Mouse (Mus musculus) hindbrain, embryonic 11.5 days (tissue): Measurements from ENCODE around the gene Pum1. TPM values are rescaled to one million over a fixed set of nuclear protein-coding genes. Genes with fewer than 3 reads are reported as not detected.

Experiments used
- ATAC-seq: fragments of 200-750 bp; cut with Nextera tagmentation; 2 replicates; pipeline ENCODE4 v1.8.0; 2017; ENCODE audit warnings: mild to moderate bottlenecking, moderate TSS enrichment, moderate library complexity; ENCODE audit not compliant: low FRiP score
- DNase-seq: peaks from one replicate; pipeline ENCODE4 v3.0.0-alpha.2; 2015; ENCODE audit warnings: low spot score
- H3K27ac ChIP-seq: fragments of 300-500 bp; sonication (generic); 2 replicates; pipeline ENCODE4 v1.5.1; 2014; ENCODE audit warnings: mild to moderate bottlenecking, low read depth, low read length
- H3K27me3 ChIP-seq: fragments of 300-500 bp; sonication (generic); 2 replicates; pipeline ENCODE4 v1.6.1; 2014; ENCODE audit warnings: mild to moderate bottlenecking, low read length, moderate library complexity, mixed read lengths; ENCODE audit not compliant: control insufficient read depth, insufficient read depth
- H3K36me3 ChIP-seq: fragments of 300-500 bp; sonication (generic); 2 replicates; pipeline ENCODE4 v1.6.1; 2014; ENCODE audit warnings: mild to moderate bottlenecking, low read length, moderate library complexity, mixed read lengths; ENCODE audit not compliant: control insufficient read depth, insufficient read depth
- H3K4me1 ChIP-seq: fragments of 300-500 bp; sonication (generic); replicated peaks from 2 replicates; pipeline ENCODE4 v1.6.1; 2014; ENCODE audit warnings: low read length, mixed read lengths; ENCODE audit not compliant: control insufficient read depth, insufficient read depth
- H3K4me2 ChIP-seq: fragments of 300-500 bp; sonication (generic); replicated peaks from 2 replicates; pipeline ENCODE4 v1.6.1; 2014; ENCODE audit warnings: mild to moderate bottlenecking, low read depth, low read length
- H3K4me3 ChIP-seq: fragments of 300-500 bp; sonication (generic); 2 replicates; pipeline ENCODE4 v1.5.1; 2014; ENCODE audit warnings: low read depth, low read length
- H3K9ac ChIP-seq: fragments of 300-500 bp; sonication (generic); 2 replicates; pipeline ENCODE4 v1.6.1; 2014; ENCODE audit warnings: low read depth, low read length
- H3K9me3 ChIP-seq: fragments of 300-500 bp; sonication (generic); 2 replicates; pipeline ENCODE4 v1.6.1; 2016; ENCODE audit warnings: low read length; ENCODE audit not compliant: control insufficient read depth
- WGBS: fragments of 180-500 bp; shearing (Covaris S2); extraction: QIAGEN DNeasy Blood & Tissue Kit; methylation state at CpG from one replicate; pipeline ENCODE4 v1.1.7; 2014; 5-methylcytosine and 5-hydroxymethylcytosine counted together
- polyA plus RNA-seq: library from polyadenylated mRNA; unstranded; fragments of >200 nt; fragmentation: Nextera tagmentation; extraction: Ambion mirVana; gene quantifications from 2 replicates; pipeline ENCODE4 v1.2.1, GENCODE M21; 2014

Pum1 gene
- polyA plus RNA-seq, 1 experiment from 2014 or later, result 117 TPM

- 81% methylated on average over 2 of the region's 2 CpGs for WGBS
- no peaks in the 10 kb centered on the region for H3K36me3 ChIP-seq
- no peaks in the 10 kb centered on the region for H3K9me3 ChIP-seq
- no peak overlapping the region for H3K4me2 ChIP-seq
- ATAC-seq (no peak), DNase-seq (no peak)
- no peak overlapping the region for H3K9ac ChIP-seq
- H3K4me1 ChIP-seq, result peaks cover 20% of the 10 kb centered on the region
- H3K4me3 ChIP-seq, result no peak overlapping the region
- H3K27me3 ChIP-seq, result no peaks in the 10 kb centered on the region
- peak overlapping the region; percentile 85; the same call in 1 of the 2 replicates for H3K27ac ChIP-seq
These were observed 140.5 kb downstream of the Pum1 start for GRCm38 (mm10) chr4:130803591-130803990.

- peak overlapping the region; percentile 85 for H3K27ac ChIP-seq
- DNase-seq (no peak), ATAC-seq (no peak)
- no peaks in the 10 kb centered on the region for H3K9me3 ChIP-seq
- no peak overlapping the region for H3K9ac ChIP-seq
- 68% methylated on average over 2 of the region's 2 CpGs for WGBS
- H3K4me3 ChIP-seq, result no peak overlapping the region
- H3K27me3 ChIP-seq, result no peaks in the 10 kb centered on the region
- H3K4me2 ChIP-seq, result no peak overlapping the region
- H3K36me3 ChIP-seq, result no peaks in the 10 kb centered on the region
- H3K4me1 ChIP-seq, result peaks cover 17% of the 10 kb centered on the region
These were observed 141.2 kb downstream of the Pum1 start for GRCm38 (mm10) chr4:130804292-130804691.

- WGBS, result 56% methylated on average over 7 of the region's 7 CpGs
- H3K4me3 ChIP-seq, result no peak overlapping the region
- H3K4me1 ChIP-seq, result peaks cover 17% of the 10 kb centered on the region
- H3K9ac ChIP-seq, result no peak overlapping the region
- peak overlapping the region; percentile 85 for H3K27ac ChIP-seq
- H3K36me3 ChIP-seq, result no peaks in the 10 kb centered on the region
- DNase-seq, result peak; percentile 73
- H3K27me3 ChIP-seq, result no peaks in the 10 kb centered on the region
- peak; percentile 80 for ATAC-seq
- no peak overlapping the region for H3K4me2 ChIP-seq
- H3K9me3 ChIP-seq, result no peaks in the 10 kb centered on the region
These were observed 141.7 kb downstream of the Pum1 start for GRCm38 (mm10) chr4:130804771-130805361.

- Histone ChIP-seq H3K27ac (peak overlapping the region; percentile 85), H3K4me1 (peaks cover 18% of the 10 kb centered on the region), H3K4me2 (no peak overlapping the region), H3K9ac (no peak overlapping the region), H3K27me3 (no peaks in the 10 kb centered on the region), H3K4me3 (no peak overlapping the region), H3K9me3 (no peaks in the 10 kb centered on the region), H3K36me3 (no peaks in the 10 kb centered on the region)
- WGBS, result 80% methylated on average over 7 of the region's 7 CpGs
- no peak for DNase-seq
- no peak for ATAC-seq
These were observed 142.6 kb downstream of the Pum1 start for GRCm38 (mm10) chr4:130805746-130806145.

GRCm38 (mm10) chr4:130806746-130807145 lies 143.6 kb downstream of the Pum1 start:
- H3K36me3 ChIP-seq, result no peaks in the 10 kb centered on the region
- ATAC-seq (no peak), DNase-seq (no peak)
- H3K4me1 ChIP-seq, result peaks cover 20% of the 10 kb centered on the region
- WGBS, result 92% methylated on average over 9 of the region's 9 CpGs
- H3K4me2 ChIP-seq, result no peak overlapping the region
- H3K4me3 ChIP-seq, result no peak overlapping the region
- H3K27me3 ChIP-seq, result no peaks in the 10 kb centered on the region
- no peak overlapping the region for H3K27ac ChIP-seq
- H3K9ac ChIP-seq, result no peak overlapping the region
- H3K9me3 ChIP-seq, result no peaks in the 10 kb centered on the region

GRCm38 (mm10) chr4:130809784-130810183 lies 146.7 kb downstream of the Pum1 start:
- Histone ChIP-seq H3K36me3 (no peaks in the 10 kb centered on the region), H3K9ac (no peak overlapping the region), H3K27me3 (no peaks in the 10 kb centered on the region), H3K27ac (no peak overlapping the region), H3K4me3 (no peak overlapping the region), H3K4me1 (peaks cover 7% of the 10 kb centered on the region; the same call in 1 of the 2 replicates), H3K9me3 (no peaks in the 10 kb centered on the region), H3K4me2 (no peak overlapping the region)
- WGBS, result 29% methylated on average over 5 of the region's 5 CpGs
- DNase-seq (no peak), ATAC-seq (no peak)

GRCm38 (mm10) chr4:130810845-130811244 lies 147.7 kb downstream of the Pum1 start:
- Histone ChIP-seq H3K9ac (no peak overlapping the region), H3K4me1 (0 out of 2 replicates have a peak, but pooled peaks cover 3% of the 10 kb centered on the region), H3K9me3 (no peaks in the 10 kb centered on the region), H3K27me3 (no peaks in the 10 kb centered on the region), H3K36me3 (no peaks in the 10 kb centered on the region), H3K4me3 (no peak overlapping the region), H3K4me2 (no peak overlapping the region), H3K27ac (no peak overlapping the region)
- no peak for DNase-seq
- peak; percentile 31; the same call in 1 of the 2 replicates for ATAC-seq
- 18% methylated on average over 2 of the region's 3 CpGs for WGBS

GRCm38 (mm10) chr4:130811385-130811784 lies 148.3 kb downstream of the Pum1 start:
- ATAC-seq, result no peak
- no peak overlapping the region for H3K9ac ChIP-seq
- no peak for DNase-seq
- H3K9me3 ChIP-seq, result no peaks in the 10 kb centered on the region
- H3K4me3 ChIP-seq, result no peak overlapping the region
- no peaks in the 10 kb centered on the region for H3K27me3 ChIP-seq
- H3K4me2 ChIP-seq, result no peak overlapping the region
- 0 out of 2 replicates have a peak, but pooled peaks cover 3% of the 10 kb centered on the region for H3K4me1 ChIP-seq
- 54% methylated on average over 7 of the region's 7 CpGs for WGBS
- H3K36me3 ChIP-seq, result no peaks in the 10 kb centered on the region
- no peak overlapping the region for H3K27ac ChIP-seq

- no peaks in the 10 kb centered on the region for H3K27me3 ChIP-seq
- H3K27ac ChIP-seq, result peak overlapping the region; percentile 66
- no peak overlapping the region for H3K4me3 ChIP-seq
- H3K9ac ChIP-seq, result no peak overlapping the region
- H3K36me3 ChIP-seq, result 0 out of 2 replicates have a peak, but pooled peaks cover 1% of the 10 kb centered on the region
- no peaks in the 10 kb centered on the region for H3K9me3 ChIP-seq
- WGBS, result 47% methylated on average over 2 of the region's 2 CpGs
- ATAC-seq (no peak; the same call in 1 of the 2 replicates), DNase-seq (peak; percentile 63)
- H3K4me1 ChIP-seq, result 0 out of 2 replicates have a peak, but pooled peaks cover 3% of the 10 kb centered on the region
- no peak overlapping the region for H3K4me2 ChIP-seq
These were observed 150.8 kb downstream of the Pum1 start for GRCm38 (mm10) chr4:130813958-130814357.
